Mouse (Mus musculus) brain, embryonic 14.5 days (tissue): ENCODE data around the gene Higd1c. TPM values are rescaled to one million over a fixed set of nuclear protein-coding genes. Genes with fewer than 3 reads are reported as not detected.

ENCODE experiments used
- DNase-seq: peaks from one replicate; pipeline ENCODE4 v3.0.0-alpha.2; 2011; ENCODE audit warnings: low read depth
- CTCF ChIP-seq: fragments of 200-500 bp; IDR thresholded peaks from 2 replicates; pipeline ENCODE4 v1.5.1; 2012; ENCODE audit warnings: inconsistent platforms, mild to moderate bottlenecking, moderate library complexity, borderline replicate concordance; ENCODE audit not compliant: insufficient read depth, insufficient read length; ENCODE audit errors: extremely low read depth
- POLR2A ChIP-seq: fragments of 200-500 bp; IDR thresholded peaks from 2 replicates; pipeline ENCODE4 v1.6.1; 2012; ENCODE audit warnings: mild to moderate bottlenecking, inconsistent platforms, borderline replicate concordance; ENCODE audit not compliant: poor library complexity, insufficient read depth, insufficient read length, severe bottlenecking; ENCODE audit errors: extremely low read depth
- polyA plus RNA-seq: library from polyadenylated mRNA; depleted of rRNA; stranded (reverse); fragments of >200 nt; gene quantifications from 2 replicates; pipeline ENCODE4 v1.2.3, GENCODE M21; 2012

Higd1c gene
- polyA plus RNA-seq, 1 experiment, result not detected

GRCm38 (mm10) chr15:100387544-100388223 is 23.3 kb downstream of the Higd1c start:
- no peak for TF ChIP-seq POLR2A
- TF ChIP-seq CTCF, result no peak
- no peak for DNase-seq

GRCm38 (mm10) chr15:100388224-100388835 is 24.0 kb downstream of the Higd1c start:
- TF ChIP-seq POLR2A, result no peak
- no peak for TF ChIP-seq CTCF
- no peak for DNase-seq

DNA sequence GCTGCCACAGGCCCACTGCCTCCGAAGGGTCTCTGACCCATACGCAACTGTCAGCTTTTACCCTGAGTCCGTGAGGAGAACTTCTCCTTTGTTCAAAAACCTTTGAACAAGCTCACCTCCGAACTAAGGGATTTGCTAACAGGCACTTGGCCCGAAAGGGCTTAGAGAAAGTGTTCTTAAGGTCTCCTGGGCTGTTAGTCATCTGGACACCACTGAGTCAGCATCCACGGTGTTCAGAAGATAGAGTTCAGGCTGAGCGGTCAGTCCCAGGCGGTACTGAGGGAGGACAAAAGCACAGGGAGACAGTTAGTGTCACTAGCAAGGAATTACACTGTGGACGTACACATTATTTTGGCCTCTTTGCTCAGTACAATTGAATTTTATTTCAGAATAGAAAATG is 24.5 kb downstream of the Higd1c start:
- TF ChIP-seq POLR2A, result no peak
- no peak for TF ChIP-seq CTCF
- no peak for DNase-seq

DNA sequence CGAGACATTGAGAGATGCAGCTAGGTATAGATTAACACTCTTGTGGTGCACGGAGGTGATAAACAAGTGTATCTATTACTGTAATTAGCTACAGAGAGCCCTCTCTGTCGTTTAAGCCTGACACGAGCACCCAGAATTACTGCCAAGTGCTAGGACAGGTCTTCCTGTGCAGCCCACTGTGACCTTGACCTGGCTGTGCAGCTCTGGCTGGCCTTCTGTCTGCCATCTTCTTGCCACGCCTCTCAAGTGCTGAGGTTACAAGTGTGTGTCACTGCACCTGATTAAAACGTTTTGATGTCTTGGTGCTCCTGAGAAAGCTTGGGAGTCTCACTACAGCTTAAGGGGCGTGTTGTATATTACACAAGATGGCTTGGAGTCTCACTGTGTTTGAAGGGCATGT is 26.7 kb downstream of the Higd1c start:
- DNase-seq, result no peak
- TF ChIP-seq CTCF, result no peak
- no peak for TF ChIP-seq POLR2A

DNA sequence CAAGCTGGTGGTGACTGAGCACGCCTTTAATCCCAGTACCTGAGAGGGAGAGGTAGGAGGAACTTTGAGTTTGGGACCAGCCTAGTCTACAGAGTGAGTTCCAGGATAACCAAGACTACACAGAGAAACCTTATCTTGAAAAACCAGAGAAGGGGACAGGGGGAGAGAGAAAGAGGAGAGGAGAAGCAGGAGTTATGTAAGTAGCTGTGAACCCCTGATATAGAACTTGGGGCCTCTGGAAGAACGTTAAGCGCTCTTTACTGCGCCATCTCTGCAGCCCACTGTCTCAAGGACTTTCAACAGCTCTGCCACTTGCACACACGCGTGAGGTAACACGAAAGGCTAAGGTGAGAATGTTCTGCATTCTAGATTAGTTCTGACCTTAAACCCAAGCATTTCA is 27.3 kb downstream of the Higd1c start:
- no peak for DNase-seq
- no peak for TF ChIP-seq POLR2A
- no peak for TF ChIP-seq CTCF

GRCm38 (mm10) chr15:100393016-100393415 is 28.7 kb downstream of the Higd1c start:
- TF ChIP-seq POLR2A, result no peak
- no peak for TF ChIP-seq CTCF
- no peak for DNase-seq

GRCm38 (mm10) chr15:100395561-100395960 is 31.2 kb downstream of the Higd1c start:
- DNase-seq, result no peak
- TF ChIP-seq POLR2A (no peak), CTCF (no peak)

DNA sequence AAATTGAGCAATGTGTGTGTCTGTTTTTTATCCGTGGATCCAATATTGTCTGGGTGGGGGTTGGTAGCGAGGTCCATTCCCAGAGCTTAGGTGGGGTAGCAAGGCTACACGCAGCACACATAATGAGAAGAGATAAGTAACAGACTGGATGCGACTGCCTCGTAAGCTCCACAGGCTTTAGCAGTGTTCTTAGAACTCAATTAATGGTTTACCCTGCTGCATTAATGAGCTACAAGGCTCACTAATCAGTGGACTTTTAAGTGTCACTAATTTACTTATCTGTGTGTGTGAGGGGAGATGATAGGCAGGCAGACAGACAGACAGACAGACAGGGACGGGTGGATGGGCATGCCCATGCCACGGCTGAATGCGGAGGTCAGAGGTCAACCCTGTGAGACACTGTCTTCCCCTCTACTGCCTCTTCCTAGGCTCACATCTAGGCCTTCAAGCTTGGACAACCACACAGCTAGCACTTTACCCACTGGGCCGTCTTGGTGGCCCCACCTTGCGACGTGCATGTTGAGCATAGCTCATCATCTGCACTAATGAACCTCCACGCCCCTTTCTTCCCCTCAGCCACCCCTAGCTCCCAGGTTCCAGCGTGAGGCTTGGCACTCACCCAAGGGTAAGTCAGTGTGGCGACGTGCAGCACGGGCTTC is 36.4 kb downstream of the Higd1c start:
- no peak for DNase-seq
- no peak for TF ChIP-seq POLR2A
- no peak for TF ChIP-seq CTCF

DNA sequence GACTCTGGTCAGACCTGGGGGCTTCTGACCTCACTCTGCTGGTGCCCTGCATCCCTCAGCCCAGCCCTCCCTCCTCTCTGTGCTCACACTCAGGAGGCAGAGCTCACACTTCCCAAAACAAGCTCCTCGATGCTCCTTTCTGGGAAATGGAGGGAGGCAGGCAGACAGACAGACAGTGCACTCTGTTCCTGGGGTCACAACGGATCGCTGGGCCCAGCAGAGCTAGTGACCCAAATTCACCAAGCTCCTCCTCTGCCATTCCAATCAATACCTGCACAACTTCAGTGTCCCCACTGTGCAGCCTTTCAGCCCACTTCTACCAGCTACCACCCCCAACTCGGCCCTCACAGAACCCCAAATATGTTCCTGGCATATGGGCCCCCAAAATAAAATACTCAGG is 37.5 kb downstream of the Higd1c start:
- no peak for DNase-seq
- TF ChIP-seq POLR2A, result no peak
- no peak for TF ChIP-seq CTCF

- TF ChIP-seq CTCF (no peak), POLR2A (no peak)
- DNase-seq, result no peak
These were observed 38.0 kb downstream of the Higd1c start for GRCm38 (mm10) chr15:100402347-100402746.

- TF ChIP-seq CTCF (no peak), POLR2A (no peak)
- DNase-seq, result no peak
These were observed 38.5 kb downstream of the Higd1c start for GRCm38 (mm10) chr15:100402798-100403197.

- TF ChIP-seq POLR2A, result no peak
- no peak for TF ChIP-seq CTCF
- no peak for DNase-seq
These were observed 39.1 kb downstream of the Higd1c start for GRCm38 (mm10) chr15:100403318-100404000.
